Mouse (Mus musculus) lung, adult 2 months (tissue): Measurements from ENCODE around the gene Camk1d. TPM values are rescaled to one million over a fixed set of nuclear protein-coding genes. Genes with fewer than 3 reads are reported as not detected.

Experiments
- DNase-seq: peaks from one replicate; pipeline ENCODE4 v3.0.0; 2022
- H3K4me1 ChIP-seq: fragments of 200-500 bp; 2 replicates; pipeline ENCODE4 v1.6.1; 2011; ENCODE audit warnings: low read length; ENCODE audit not compliant: control insufficient read depth, insufficient read depth
- H3K4me3 ChIP-seq: fragments of 200-500 bp; replicated peaks from 2 replicates; pipeline ENCODE3; 2011; ENCODE audit warnings: low read depth, mild to moderate bottlenecking, control low read depth, low read length; ENCODE audit errors: extremely low read depth
- CTCF ChIP-seq: fragments of 200-500 bp; IDR thresholded peaks from 2 replicates; pipeline ENCODE4 v1.5.1; 2011; ENCODE audit warnings: mild to moderate bottlenecking, low read length, control low read depth; ENCODE audit not compliant: insufficient read depth
- POLR2A ChIP-seq: fragments of 200-500 bp; IDR thresholded peaks from 2 replicates; pipeline ENCODE4 v1.6.1; 2011; ENCODE audit warnings: low read depth, mild to moderate bottlenecking, control low read depth, low read length, borderline replicate concordance; ENCODE audit errors: extremely low read depth
- WGBS: fragments of 180-500 bp; shearing (Covaris S2); methylation state at CpG from one replicate; pipeline ENCODE4 v1.1.7; 2018; 5-methylcytosine and 5-hydroxymethylcytosine counted together
- polyA plus RNA-seq: library from polyadenylated mRNA; depleted of rRNA; stranded (reverse); fragments of >200 nt; gene quantifications from 2 replicates; pipeline ENCODE4 v1.2.3, GENCODE M21; 2012

Gene Camk1d
- polyA plus RNA-seq, 1 experiment, result 3.8 TPM

- WGBS, result 34% methylated on average over 2 of the region's 2 CpGs
- H3K4me3 ChIP-seq, result no peak overlapping the region
- no peaks in the 10 kb centered on the region for H3K4me1 ChIP-seq
- DNase-seq, result no peak
- TF ChIP-seq CTCF (no peak), POLR2A (no peak)
Measured at GRCm38 (mm10) chr2:5735881-5736280, 21.6 kb upstream of the Camk1d start.

GRCm38 (mm10) chr2:5733300-5734085 is 19.2 kb upstream of the Camk1d start:
- TF ChIP-seq CTCF (no peak), POLR2A (no peak)
- no peak for DNase-seq
- Histone ChIP-seq H3K4me1 (no peaks in the 10 kb centered on the region), H3K4me3 (no peak overlapping the region)
- 57% methylated on average over 3 of the region's 3 CpGs for WGBS

GRCm38 (mm10) chr2:5732047-5732446 is 17.7 kb upstream of the Camk1d start:
- H3K4me1 ChIP-seq, result no peaks in the 10 kb centered on the region
- 69% methylated on average over 5 of the region's 5 CpGs for WGBS
- TF ChIP-seq POLR2A (no peak), CTCF (no peak)
- no peak for DNase-seq
- H3K4me3 ChIP-seq, result no peak overlapping the region

DNA sequence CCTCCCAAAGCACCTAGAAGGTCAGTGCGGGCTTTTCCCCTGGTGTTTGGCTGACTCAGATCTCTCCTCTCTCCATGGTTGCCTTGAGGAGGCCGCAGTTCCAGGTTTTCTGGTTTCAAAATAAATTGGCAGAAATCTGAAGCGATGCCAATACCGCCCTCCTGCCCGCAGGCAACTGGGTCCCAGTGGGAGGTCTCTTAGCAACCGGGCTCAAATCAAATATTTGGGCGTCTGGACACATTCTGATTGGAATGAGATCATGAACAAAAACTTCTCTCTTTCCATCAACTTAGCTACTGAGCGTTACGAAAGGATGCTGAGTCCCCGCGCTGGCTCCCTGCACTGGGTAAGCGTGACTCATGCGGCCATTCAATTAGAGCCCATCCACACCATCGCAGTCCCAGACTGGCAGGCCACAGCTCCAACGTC is 16.1 kb upstream of the Camk1d start:
- no peak for DNase-seq
- no peaks in the 10 kb centered on the region for H3K4me1 ChIP-seq
- WGBS, result 46% methylated on average over 15 of the region's 15 CpGs
- no peak overlapping the region for H3K4me3 ChIP-seq
- TF ChIP-seq POLR2A (no peak), CTCF (no peak)

DNA sequence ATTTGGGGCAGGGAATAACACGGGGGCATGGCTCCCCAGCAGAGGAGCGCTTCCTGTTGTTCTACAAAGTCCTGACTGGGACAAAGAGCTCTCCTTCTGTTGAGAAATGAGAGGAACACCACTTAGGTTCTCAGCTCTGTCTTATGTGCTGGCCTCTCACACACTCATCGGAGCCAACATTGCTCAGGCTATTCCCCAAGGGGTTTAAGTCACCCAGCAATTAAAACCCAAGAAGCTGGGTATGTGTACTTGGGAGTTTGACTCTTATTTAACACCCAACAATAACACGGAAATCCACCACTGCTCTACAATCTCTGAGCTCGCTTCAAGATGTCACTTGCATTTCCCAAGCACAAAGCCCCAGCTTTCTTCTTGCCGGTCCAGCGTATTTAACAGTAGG is 15.6 kb upstream of the Camk1d start:
- TF ChIP-seq POLR2A, result no peak
- no peak for TF ChIP-seq CTCF
- 55% methylated on average over 7 of the region's 7 CpGs for WGBS
- Histone ChIP-seq H3K4me1 (no peaks in the 10 kb centered on the region), H3K4me3 (no peak overlapping the region)
- DNase-seq, result no peak

DNA sequence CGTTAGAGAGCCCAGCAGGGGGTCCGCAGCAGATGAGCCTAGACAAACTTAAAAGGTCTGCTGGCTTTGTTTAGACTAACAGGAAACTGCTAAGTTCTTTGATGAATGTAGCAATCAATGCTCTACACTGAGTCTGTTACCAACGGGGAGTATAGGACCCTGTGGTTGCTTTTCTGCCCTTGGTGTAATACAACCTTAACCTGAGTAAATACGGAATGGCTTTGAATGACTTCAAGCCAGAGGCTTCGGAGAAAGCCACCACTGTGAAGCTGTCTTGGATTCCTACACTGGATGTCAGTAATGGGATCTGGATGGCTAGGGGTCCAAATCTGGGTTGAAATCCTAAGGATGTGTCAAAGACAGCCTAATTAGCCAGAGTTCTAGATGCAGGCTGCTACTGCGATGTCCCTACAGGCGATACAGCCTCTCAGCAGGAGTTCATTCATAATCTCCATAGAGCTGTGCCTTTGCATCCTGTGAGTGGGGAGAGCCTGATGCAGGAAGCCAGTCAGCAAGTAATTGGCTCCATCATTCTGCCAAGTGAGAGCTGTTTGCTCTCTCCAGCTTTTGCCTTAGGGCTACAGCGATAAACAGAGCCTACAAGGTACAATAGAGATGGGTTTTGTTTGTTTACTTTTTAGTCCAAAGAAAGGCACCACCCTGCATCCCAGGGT is 10.8 kb upstream of the Camk1d start:
- 34% methylated on average over 8 of the region's 8 CpGs for WGBS
- H3K4me1 ChIP-seq, result no peaks in the 10 kb centered on the region
- H3K4me3 ChIP-seq, result no peak overlapping the region
- no peak for DNase-seq
- TF ChIP-seq POLR2A, result no peak
- TF ChIP-seq CTCF, result no peak

DNA sequence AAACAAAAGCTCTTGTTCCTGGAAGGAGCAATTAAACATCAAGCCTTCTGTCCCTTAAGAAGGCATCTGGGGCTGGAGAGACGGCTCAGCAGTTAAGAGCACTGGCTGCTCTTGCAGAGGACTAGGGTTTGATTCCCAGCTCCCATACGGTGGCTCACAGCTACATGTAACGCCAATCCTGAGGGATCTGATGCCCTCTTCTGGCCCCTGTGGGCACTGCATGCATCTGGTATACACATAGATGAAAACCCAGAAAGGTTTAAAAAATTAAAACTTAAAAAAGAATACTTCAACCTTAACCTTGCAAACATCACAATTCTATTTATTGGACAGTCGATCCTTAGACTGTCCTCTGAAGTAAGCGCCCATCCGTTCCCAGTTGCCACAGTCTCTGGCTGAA is 3.4 kb upstream of the Camk1d start:
- Histone ChIP-seq H3K4me3 (no peak overlapping the region), H3K4me1 (no peaks in the 10 kb centered on the region)
- no peak for DNase-seq
- 86% methylated on average over 6 of the region's 6 CpGs for WGBS
- TF ChIP-seq POLR2A (no peak), CTCF (0 out of 2 replicates have a peak, but pooled peaks have one; percentile 6)

DNA sequence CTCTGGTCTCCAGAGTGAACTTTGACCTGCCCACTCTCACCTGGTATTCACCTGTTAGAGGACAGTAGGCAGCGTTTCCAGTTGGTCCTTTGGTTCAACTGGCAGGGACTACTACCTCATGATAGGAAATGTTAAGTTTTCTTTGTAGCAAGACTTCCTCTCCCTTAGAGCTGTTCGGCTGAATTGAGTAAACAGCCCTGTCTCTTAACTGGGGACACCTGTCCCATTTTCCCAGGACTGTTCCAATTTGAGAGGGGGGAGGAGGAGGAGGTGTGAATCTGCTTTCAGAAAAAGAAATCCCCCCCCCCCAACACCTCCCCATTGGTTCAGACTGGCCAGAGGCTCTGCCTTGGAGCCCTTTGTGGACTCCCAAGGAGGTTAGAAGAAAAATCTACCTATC is 1.2 kb upstream of the Camk1d start:
- TF ChIP-seq CTCF, result no peak
- TF ChIP-seq POLR2A, result no peak

DNA sequence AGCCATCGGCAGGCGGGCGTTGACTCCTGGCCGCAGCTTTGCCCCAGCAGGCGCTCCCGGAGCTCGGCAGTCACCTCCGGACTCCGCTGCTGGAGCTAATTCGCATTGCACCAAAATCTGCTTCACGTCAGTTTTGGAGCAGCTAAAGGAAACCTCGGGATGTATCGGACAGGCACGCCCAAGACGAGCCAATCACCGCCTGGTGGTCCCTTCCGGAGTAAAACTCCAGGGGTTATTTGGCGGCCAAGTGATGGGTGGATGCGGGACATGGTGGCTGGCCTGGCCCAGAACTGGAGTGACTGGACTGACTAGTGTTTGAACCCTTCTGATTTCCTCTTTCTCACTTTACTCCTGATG is 717 bp upstream of the Camk1d start:
- TF ChIP-seq POLR2A (no peak), CTCF (no peak)
- no peaks in the 10 kb centered on the region for H3K4me1 ChIP-seq
- peak overlapping the region; percentile 72 for H3K4me3 ChIP-seq
- WGBS, result 2% methylated on average over 19 of the region's 19 CpGs
- DNase-seq, result no peak

More for the DNA sequence above, 1.2 kb upstream of the Camk1d start:
- no peak overlapping the region for H3K4me3 ChIP-seq
- DNase-seq, result no peak
- no peaks in the 10 kb centered on the region for H3K4me1 ChIP-seq
- 19% methylated on average over 2 of the region's 2 CpGs for WGBS
